Mouse (Mus musculus): ENCODE data around the gene Slc22a1. TPM values are rescaled to one million over a fixed set of nuclear protein-coding genes. Genes with fewer than 3 reads are reported as not detected.

Gene Slc22a1
- polyA plus RNA-seq, 1 experiment = 46.4 TPM

GRCm38 (mm10) chr17:12708398-12708797, 32.8 kb upstream of the Slc22a1 start:
- 88% methylated on average over 3 of the region's 3 CpGs for WGBS
- peaks cover 3% of the 10 kb centered on the region; the same call in 1 of the 2 replicates for H3K36me3 ChIP-seq (ENCODE audit: control insufficient read depth, insufficient read depth, low read length)
- TF ChIP-seq POLR2A (IDR thresholded peaks at IDR 0.05; ENCODE audit: low read depth, low read length) (no peak), CTCF (IDR thresholded peaks at IDR 0.05; ENCODE audit: extremely low read depth, insufficient read length, insufficient replicate concordance, low read depth, low read length) (no peak)

GRCm38 (mm10) chr17:12706590-12707049, 31.0 kb upstream of the Slc22a1 start:
- peaks cover 8% of the 10 kb centered on the region; the same call in 1 of the 2 replicates for H3K36me3 ChIP-seq (ENCODE audit: control insufficient read depth, insufficient read depth, low read length)

More at GRCm38 (mm10) chr17:12708398-12708797, 32.8 kb upstream of the Slc22a1 start:
- H3K4me3 ChIP-seq (ENCODE audit: low read depth, low read length) = no peak overlapping the region
- H3K27ac ChIP-seq (ENCODE audit: insufficient read depth, low read depth, low read length) = no peak overlapping the region
- no peaks in the 10 kb centered on the region; the same call in 1 of the 2 replicates for H3K4me1 ChIP-seq (ENCODE audit: control insufficient read depth, insufficient read depth, insufficient read length, low read length)
- no peaks in the 10 kb centered on the region for H3K27me3 ChIP-seq (ENCODE audit: control insufficient read depth, insufficient read depth, low read length)

GRCm38 (mm10) chr17:12702901-12703300, 27.3 kb upstream of the Slc22a1 start:
- no peaks in the 10 kb centered on the region for H3K27me3 ChIP-seq (ENCODE audit: control insufficient read depth, insufficient read depth, low read length)
- H3K4me1 ChIP-seq (ENCODE audit: control insufficient read depth, insufficient read depth, insufficient read length, low read length) = peaks cover 19% of the 10 kb centered on the region
- H3K36me3 ChIP-seq (ENCODE audit: control insufficient read depth, insufficient read depth, low read length) = peaks cover 18% of the 10 kb centered on the region
- TF ChIP-seq CTCF (IDR thresholded peaks at IDR 0.05; ENCODE audit: extremely low read depth, insufficient read length, insufficient replicate concordance, low read depth, low read length) (no peak), POLR2A (IDR thresholded peaks at IDR 0.05; ENCODE audit: low read depth, low read length) (no peak)
- H3K27ac ChIP-seq (ENCODE audit: insufficient read depth, low read depth, low read length) = no peak overlapping the region
- WGBS = 62% methylated on average over 5 of the region's 5 CpGs
- H3K4me3 ChIP-seq (ENCODE audit: low read depth, low read length) = no peak overlapping the region

More at GRCm38 (mm10) chr17:12706590-12707049, 31.0 kb upstream of the Slc22a1 start:
- peaks cover 2% of the 10 kb centered on the region; the same call in 1 of the 2 replicates for H3K4me1 ChIP-seq (ENCODE audit: control insufficient read depth, insufficient read depth, insufficient read length, low read length)
- no peak overlapping the region for H3K27ac ChIP-seq (ENCODE audit: insufficient read depth, low read depth, low read length)
- H3K4me3 ChIP-seq (ENCODE audit: low read depth, low read length) = no peak overlapping the region
- TF ChIP-seq CTCF (IDR thresholded peaks at IDR 0.05; ENCODE audit: extremely low read depth, insufficient read length, insufficient replicate concordance, low read depth, low read length) (no peak), POLR2A (IDR thresholded peaks at IDR 0.05; ENCODE audit: low read depth, low read length) (no peak)
- 88% methylated on average over 10 of the region's 10 CpGs for WGBS
- no peaks in the 10 kb centered on the region for H3K27me3 ChIP-seq (ENCODE audit: control insufficient read depth, insufficient read depth, low read length)

DNA sequence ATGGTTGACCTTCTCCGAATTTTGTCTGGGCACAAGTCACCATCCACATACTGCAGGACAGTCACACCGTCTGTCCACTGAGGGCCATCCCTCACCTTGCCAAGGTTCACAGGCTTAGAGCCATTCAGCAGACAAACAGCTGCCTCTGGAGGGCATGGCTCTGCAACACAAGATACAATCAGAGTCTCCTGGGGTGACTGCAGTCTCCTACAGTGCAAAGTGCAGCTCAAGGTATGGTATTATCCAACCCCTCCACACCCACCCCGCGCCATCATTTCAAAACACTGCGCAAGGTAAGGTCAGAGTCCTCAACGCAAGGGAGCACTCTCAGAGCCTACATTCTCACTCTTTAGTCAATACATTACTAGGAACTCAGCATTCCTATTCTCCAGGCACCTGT, 24.7 kb upstream of the Slc22a1 start:
- Histone ChIP-seq H3K27me3 (ENCODE audit: control insufficient read depth, insufficient read depth, low read length) (no peaks in the 10 kb centered on the region), H3K4me1 (ENCODE audit: control insufficient read depth, insufficient read depth, insufficient read length, low read length) (peaks cover 19% of the 10 kb centered on the region), H3K4me3 (ENCODE audit: low read depth, low read length) (no peak overlapping the region), H3K27ac (ENCODE audit: insufficient read depth, low read depth, low read length) (peak overlapping the region; percentile 65), H3K36me3 (ENCODE audit: control insufficient read depth, insufficient read depth, low read length) (peaks cover 27% of the 10 kb centered on the region)
- WGBS = 42% methylated on average over 6 of the region's 6 CpGs
- TF ChIP-seq POLR2A (IDR thresholded peaks at IDR 0.05; ENCODE audit: low read depth, low read length) = no peak
- no peak for TF ChIP-seq CTCF (IDR thresholded peaks at IDR 0.05; ENCODE audit: extremely low read depth, insufficient read length, insufficient replicate concordance, low read depth, low read length)

DNA sequence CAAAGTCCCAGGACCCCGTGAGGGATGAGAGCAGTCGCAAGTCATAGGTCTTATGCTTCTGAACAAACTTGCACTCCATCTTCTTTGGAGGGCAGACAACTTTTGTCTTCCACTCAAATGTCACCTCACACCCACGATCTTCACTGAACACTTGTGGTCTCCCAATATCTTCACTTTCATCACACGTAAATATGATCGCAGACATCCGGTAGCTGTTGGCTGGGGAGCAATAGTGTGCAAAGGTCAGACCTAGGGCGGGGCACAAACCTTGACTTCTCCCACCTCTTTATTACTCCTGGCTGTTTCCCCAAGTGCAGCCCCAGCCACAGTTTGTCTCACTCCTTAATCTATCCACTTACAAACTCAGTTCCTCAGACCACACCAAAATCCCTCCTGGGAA, 16.3 kb upstream of the Slc22a1 start:
- Histone ChIP-seq H3K4me3 (ENCODE audit: low read depth, low read length) (peak overlapping the region; percentile 13; the same call in 1 of the 2 replicates), H3K4me1 (ENCODE audit: control insufficient read depth, insufficient read depth, insufficient read length, low read length) (peaks cover 13% of the 10 kb centered on the region), H3K27ac (ENCODE audit: insufficient read depth, low read depth, low read length) (peak overlapping the region; percentile 53; the same call in 1 of the 2 replicates), H3K36me3 (ENCODE audit: control insufficient read depth, insufficient read depth, low read length) (peaks cover 32% of the 10 kb centered on the region), H3K27me3 (ENCODE audit: control insufficient read depth, insufficient read depth, low read length) (no peaks in the 10 kb centered on the region)
- WGBS = 32% methylated on average over 7 of the region's 7 CpGs
- TF ChIP-seq CTCF (IDR thresholded peaks at IDR 0.05; ENCODE audit: extremely low read depth, insufficient read length, insufficient replicate concordance, low read depth, low read length) = no peak

- no peak overlapping the region for H3K27ac ChIP-seq (ENCODE audit: insufficient read depth, low read depth, low read length)
- TF ChIP-seq POLR2A (IDR thresholded peaks at IDR 0.05; ENCODE audit: low read depth, low read length) = no peak
- TF ChIP-seq CTCF (IDR thresholded peaks at IDR 0.05; ENCODE audit: extremely low read depth, insufficient read length, insufficient replicate concordance, low read depth, low read length) = peak; percentile 10; the same call in 1 of the 2 replicates
- H3K27me3 ChIP-seq (ENCODE audit: control insufficient read depth, insufficient read depth, low read length) = no peaks in the 10 kb centered on the region
- peaks cover 34% of the 10 kb centered on the region for H3K36me3 ChIP-seq (ENCODE audit: control insufficient read depth, insufficient read depth, low read length)
- 81% methylated on average over 3 of the region's 3 CpGs for WGBS
- H3K4me1 ChIP-seq (ENCODE audit: control insufficient read depth, insufficient read depth, insufficient read length, low read length) = peaks cover 23% of the 10 kb centered on the region
- H3K4me3 ChIP-seq (ENCODE audit: low read depth, low read length) = no peak overlapping the region
These were observed 13.9 kb upstream of the Slc22a1 start for GRCm38 (mm10) chr17:12689537-12689936.

DNA sequence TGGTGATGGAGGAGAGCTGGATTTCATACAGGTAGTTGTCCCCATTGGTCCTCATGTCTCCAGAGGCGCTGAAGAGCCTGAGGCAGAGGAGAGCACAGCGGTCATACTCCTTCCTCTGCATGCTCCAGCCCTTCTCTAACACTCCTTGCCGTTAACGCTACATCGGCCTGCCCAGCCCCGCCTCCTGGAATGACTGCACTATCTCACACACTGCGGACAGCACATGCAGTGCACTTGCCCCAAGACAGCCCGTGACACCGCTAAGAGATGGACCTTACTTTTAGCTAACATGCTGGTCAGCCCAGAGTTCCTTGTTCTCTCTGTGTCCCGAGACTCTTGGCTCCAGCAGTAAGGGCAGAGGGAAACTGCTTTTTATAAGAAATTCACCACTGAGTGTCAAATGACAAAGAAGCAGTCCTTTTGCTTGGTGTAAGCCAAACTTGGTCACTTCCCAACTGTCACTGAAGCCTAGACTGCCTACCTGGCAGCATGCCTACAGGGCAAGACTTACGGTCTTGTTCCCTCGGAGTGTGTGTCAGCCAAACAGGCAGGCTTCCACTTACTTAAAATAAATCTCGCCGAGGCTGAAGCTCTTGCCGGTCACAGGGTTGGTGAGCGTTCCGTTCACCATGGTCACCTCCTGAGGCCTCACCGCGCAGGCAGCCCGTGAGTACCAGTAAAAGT, 12.9 kb upstream of the Slc22a1 start:
- Histone ChIP-seq H3K27me3 (ENCODE audit: control insufficient read depth, insufficient read depth, low read length) (no peaks in the 10 kb centered on the region), H3K36me3 (ENCODE audit: control insufficient read depth, insufficient read depth, low read length) (peaks cover 38% of the 10 kb centered on the region), H3K27ac (ENCODE audit: insufficient read depth, low read depth, low read length) (no peak overlapping the region), H3K4me1 (ENCODE audit: control insufficient read depth, insufficient read depth, insufficient read length, low read length) (peaks cover 26% of the 10 kb centered on the region), H3K4me3 (ENCODE audit: low read depth, low read length) (no peak overlapping the region)
- TF ChIP-seq CTCF (IDR thresholded peaks at IDR 0.05; ENCODE audit: extremely low read depth, insufficient read length, insufficient replicate concordance, low read depth, low read length) = no peak
- TF ChIP-seq POLR2A (IDR thresholded peaks at IDR 0.05; ENCODE audit: low read depth, low read length) = no peak
- 76% methylated on average over 20 of the region's 20 CpGs for WGBS

All from small intestine, adult 2 months (tissue).